Mouse (Mus musculus): ENCODE results near the gene Ext2.

Gene Ext2

DNA sequence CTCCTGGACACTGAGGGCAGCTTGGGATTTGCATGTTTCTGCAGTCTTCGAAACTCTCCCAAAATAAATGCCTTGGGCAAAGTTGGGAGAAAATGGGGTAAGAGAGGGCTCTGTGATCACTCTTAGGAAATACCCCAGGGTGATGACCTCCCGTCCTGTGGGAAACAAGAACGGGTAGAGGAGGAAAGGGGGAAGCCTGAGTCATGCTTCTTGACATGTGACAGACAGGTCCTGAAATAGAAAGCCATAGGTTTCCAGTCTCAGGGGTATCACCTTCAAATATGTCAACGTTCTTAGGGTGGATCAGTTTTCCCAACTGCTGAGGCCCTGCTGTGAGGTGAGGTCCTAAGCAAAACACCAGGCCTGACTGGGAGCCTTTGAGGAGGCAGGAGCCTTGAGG is 46.9 kb downstream of the Ext2 start:
- no peak for DNase-seq

DNA sequence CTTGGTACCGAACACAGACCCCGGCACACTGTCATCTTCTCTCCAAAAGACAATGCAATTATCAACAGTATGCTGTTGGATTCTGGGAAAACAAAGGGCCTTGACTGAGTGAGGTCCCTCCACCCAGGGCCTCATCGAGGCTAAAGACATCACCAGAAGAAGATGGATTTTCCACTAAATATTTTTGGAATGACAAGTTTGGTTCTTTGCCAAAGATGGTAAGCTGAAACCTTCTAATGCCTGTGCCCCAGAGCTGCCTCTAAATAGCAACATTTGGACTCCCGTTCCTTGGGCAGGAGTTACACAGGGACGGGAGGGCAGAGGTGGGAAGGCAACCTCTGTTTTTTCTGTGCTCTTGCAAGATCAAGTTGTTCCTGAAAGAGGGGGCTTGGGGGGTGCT is 47.4 kb downstream of the Ext2 start:
- no peak for DNase-seq

DNA sequence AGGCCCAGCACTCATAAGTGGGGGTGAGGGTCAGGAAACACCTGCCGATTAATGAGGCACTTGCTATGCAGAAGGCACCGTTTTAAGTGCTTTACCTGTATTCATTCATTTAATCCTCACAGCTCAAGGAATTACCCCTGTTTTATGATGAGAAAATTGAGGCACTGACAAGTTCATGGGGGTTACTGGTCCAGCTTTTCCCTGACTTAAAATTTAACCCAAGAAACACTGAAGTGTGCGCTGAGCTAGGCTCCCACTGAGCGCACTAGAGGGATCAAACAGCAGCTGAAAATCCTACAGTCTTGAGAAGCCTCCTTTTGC is 49.6 kb downstream of the Ext2 start:
- no peak for DNase-seq

- DNase-seq = no peak
Measured at GRCm38 (mm10) chr2:93772054-93772764, 50.2 kb downstream of the Ext2 start.

- no peak for DNase-seq
Measured at GRCm38 (mm10) chr2:93770895-93771294, 51.5 kb downstream of the Ext2 start.

DNA sequence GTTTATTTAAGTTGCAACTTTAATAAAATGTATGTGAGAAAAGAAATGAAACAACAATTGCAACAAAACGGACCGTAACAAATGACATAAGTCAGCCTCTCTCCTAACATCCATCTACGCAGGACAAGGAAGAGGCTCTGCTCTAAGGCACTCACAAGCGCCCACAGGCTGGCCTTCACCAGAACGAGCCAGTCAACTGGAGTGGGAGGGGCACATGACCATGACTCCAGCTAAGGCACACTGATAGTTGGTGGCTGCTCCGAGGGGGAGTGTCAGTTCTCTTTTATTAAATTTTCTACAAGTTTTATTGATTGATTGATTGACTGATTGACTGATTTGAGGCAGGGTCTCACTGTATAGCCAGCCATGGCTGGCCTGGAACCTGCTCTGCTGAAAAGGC is 52.5 kb downstream of the Ext2 start:
- no peak for DNase-seq

- no peak for DNase-seq
Measured at GRCm38 (mm10) chr2:93765721-93766120, 56.6 kb downstream of the Ext2 start.

DNA sequence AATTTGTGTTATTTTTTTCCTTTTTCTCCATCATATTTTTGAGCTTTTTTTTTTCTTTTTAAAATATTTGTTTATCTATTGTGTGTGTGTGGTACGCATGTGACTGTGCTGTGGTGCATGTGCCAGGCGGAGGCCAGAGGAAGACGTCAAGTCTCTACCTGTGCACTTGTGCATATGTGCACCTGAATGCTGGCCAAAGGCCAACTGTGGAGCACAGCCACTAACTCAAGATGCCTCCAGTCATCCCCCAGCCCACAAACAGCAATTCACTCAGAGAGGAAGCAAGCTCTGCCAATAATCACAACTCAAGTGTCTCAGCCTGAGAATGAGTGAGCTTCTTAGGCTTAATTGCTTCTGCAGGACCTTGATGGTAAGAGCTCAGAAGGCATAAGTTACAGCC is 58.2 kb downstream of the Ext2 start:
- DNase-seq = no peak

- DNase-seq = no peak
Measured at GRCm38 (mm10) chr2:93760389-93760788, 62.0 kb downstream of the Ext2 start.

DNA sequence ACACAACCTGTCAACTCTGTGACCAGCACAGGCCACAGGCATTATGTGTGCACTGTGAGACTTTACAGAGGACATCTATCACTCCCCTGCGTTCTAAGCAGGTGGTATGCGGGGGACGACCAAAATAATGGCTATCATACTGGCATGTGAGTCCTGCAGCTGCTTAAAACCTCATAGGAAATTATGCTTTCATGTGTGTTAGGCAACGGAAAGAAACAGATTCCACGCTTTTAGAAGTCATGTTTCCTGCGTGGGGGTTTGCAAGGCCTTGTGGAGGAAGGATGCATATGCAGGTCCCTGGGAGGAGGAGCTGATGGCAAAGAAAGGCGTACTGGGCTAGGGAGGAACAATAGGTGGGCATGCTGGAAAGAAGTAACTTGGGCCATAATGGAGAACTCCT is 63.2 kb downstream of the Ext2 start:
- no peak for DNase-seq

DNA sequence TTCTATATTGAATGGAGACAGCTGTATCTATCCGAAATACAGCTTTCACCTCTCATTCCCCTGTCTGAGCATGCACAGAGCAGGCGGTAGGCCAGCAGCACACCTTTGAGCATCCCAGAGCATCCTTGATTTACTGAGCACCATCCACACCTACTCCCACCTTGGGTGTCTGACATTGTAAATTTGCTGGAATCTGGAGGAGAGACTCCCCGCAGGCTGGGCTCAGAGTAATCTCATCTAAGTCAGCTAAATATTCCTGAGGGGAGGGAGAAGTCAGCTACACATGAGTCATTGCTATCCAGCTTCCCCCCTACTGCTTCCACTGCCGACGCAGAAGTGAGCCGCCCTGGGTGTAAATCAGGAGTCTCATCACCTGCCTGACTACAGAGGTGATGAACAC is 64.1 kb downstream of the Ext2 start:
- DNase-seq = no peak

DNA sequence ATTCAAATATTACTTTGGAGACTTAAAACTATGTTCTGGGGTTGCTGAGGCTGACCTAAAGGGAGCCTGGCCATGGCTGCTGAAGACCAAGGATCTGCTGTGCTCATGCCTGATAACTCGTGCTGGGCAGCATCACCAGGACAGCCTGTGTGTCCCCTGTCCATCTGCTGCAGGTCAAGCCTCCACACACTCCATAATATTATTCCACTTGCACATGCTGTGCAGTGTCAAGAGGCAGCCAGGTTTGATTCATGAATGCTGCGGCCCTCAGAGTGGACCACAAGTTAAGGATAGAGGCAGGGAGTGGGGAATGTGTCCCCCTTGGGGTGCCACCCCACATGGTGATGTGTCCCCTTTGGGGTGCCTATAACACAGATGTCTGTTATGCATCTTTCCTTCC is 68.0 kb downstream of the Ext2 start:
- DNase-seq = no peak

- no peak for DNase-seq
Measured at GRCm38 (mm10) chr2:93753147-93753758, 69.1 kb downstream of the Ext2 start.

DNA sequence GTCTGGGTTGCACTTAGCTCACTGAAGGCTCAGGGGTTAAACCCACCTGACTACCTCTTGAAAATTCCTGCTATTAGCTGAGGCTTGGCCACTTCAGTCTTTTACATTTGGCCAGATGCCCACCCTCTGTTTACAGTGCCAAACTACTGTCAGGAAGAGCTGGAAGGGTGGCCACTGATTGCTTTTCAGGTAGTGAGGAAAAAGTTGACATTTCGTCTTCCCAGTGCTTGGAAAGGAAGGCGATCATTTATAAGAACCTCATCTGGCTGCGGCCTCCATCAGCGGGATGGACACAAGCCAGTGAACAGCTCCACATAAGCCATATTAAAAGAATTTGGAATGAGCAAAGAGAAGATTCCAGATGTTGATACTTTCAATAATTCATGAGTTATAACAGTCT is 72.7 kb downstream of the Ext2 start:
- no peak for DNase-seq

DNA sequence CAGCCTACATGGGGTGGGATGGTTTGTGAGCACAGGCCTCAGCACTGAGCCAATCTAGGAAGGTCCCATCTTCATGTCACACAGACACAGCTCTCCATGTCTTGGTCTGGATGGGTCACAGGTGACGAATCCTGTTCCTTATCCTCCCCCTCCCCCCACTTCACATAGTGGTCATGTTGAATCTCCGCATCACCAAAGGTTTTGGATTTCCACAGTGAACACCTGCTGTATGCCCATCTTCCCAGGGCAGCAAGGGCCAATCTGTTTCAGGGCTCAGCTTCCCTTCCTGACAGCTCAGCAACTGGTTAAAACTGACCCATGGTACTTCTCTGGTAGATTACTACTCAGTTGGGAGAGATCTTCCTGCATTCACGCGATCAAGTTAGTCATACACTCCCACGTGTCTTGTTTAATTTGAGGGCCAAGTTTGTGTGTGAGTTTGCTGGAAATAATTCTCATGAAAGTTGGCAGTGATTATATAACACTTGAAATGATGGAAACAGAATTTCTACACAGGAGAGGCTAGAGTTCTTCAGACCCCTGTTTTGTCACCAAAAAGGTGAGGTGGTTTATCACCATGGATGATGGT is 74.7 kb downstream of the Ext2 start:
- DNase-seq = no peak

GRCm38 (mm10) chr2:93746620-93747019 is 75.7 kb downstream of the Ext2 start:
- DNase-seq = no peak

DNA sequence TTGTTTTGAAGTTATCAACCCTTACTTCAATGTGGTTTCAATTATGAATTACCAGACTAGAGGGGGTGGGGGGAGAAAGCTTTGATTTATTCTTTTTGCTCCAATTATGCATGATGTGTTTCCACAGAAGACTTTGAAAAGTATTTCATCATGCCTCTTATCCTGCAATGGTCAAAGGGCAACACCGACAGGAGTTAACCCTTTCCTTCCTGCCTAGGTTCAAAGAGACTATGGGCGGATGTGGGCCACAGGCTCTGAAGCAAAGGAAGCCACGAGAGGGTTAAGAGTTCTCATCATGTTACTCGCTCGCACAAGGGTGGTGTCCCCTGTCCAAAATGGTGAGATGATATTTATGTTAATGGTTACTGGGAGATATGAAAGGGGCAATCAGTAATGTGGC is 76.2 kb downstream of the Ext2 start:
- no peak for DNase-seq

GRCm38 (mm10) chr2:93745741-93746140 is 76.6 kb downstream of the Ext2 start:
- no peak for DNase-seq

DNA sequence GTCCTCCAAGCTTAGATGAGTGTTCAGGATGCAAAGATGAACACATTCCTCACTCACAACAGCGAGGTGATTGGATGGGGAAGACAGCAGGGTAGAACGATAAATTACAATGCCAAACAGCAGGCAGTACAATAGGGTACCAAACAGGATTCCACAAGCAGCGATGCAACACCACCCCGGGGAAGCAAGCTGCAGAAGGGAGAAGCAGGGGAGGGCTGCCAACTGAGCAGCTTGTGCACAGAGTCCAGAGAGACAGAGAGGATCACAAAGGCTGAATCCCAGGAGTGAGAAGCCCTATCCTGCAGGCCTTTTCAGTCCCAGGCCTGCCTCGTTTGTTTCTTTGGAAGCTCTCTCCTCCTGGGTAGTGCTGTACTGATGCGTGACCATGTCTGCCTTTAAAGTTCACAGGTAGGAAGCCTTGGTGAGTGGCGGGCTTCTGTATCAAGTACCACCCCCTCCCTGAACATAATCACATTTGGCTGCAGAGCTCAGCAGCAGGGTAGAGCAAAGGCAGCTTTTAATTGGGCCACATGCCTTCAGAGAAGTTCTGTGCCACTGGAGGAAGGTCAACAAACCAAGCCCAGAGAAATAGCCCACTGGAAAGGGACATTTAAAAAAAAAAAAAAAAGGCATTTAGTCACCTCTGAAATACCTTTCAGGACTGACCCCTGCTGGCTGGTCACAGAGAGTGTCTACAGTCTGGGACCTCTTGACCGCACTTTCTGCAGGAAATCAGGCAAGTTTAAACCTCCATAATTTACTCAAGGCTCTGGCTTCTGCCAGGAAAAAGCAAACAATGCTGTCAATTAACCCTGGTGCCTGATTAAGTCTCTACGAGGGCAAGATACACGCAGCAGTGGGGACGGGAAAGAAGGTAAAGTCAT is 77.8 kb downstream of the Ext2 start:
- peak; percentile 35 for DNase-seq

DNA sequence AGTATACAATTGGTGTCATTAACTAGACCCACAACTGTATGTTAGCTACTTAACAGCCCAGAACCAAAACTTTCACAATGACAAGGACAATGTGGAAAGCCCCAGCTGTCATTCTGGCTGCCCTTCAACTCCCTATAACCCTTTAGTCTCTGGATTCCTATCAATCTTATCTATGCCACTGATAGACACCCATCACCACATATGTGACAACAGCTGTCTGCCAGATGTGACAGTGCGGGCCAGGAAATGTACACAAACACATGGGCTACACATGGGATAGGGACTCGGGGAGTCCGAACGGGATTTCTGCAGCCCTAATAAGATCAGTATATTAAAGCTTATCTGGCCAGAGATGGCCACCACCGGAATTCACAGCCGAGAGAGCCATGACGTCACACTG is 80.7 kb downstream of the Ext2 start:
- no peak for DNase-seq

DNA sequence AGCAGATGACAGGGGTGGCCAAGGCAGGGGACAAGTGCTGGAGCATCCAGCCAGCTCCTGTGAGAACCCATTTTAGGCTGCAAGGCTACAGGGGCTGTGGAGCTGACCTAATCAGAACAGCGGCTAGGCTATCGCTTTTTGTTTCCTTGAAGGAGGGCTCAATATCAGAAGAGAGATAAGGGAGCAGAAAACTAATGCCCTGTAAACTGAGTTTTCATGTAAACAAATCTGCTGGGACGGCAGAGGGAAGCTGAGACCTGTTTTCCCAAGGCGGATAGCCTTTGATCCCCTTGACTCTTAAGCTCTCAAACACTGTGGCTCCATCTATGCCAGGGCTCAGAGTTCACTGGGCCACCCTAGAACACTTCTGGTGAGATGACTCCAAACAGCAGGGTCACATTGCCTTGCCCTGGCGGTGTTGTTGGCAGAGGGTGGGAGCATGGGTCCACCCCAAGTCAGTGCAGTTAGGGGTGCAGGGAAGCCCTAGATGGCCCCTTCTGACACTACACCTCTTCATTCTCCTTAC is 83.3 kb downstream of the Ext2 start:
- no peak for DNase-seq

- DNase-seq = no peak
Measured at GRCm38 (mm10) chr2:93737146-93737545, 85.2 kb downstream of the Ext2 start.

DNA sequence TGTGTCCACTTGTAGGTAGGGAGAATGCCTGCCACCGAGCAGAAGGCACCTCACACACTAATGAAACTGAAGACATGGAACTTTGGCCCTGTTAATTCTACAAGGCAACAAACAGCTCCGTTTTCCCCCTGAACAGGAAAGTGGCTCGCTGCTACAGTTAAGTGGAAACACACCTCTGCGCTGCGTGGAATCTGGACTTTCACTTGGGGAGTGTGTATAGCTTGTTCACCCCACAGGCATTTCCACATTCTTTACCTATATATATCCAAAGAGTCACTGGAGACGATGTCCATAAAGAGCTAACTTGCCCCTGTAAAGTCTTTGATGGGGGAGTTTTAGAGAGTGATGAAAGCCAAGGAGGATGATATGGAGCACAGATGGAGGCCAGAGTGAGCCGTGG is 89.7 kb downstream of the Ext2 start:
- no peak for DNase-seq

- DNase-seq = no peak
Measured at GRCm38 (mm10) chr2:93729585-93729984, 92.8 kb downstream of the Ext2 start.

Measured in right cerebral cortex, postnatal 4 days (tissue).